Mouse (Mus musculus) embryonic facial prominence, embryonic 15.5 days (tissue): ENCODE measurements at regions not wholly inside any gene's neighbourhood (a gene's known extent, or its start where the extent isn't known, plus 50 kb on each side); places are given as distances from the start of the nearest gene placed in this dataset.

Experiments
- ATAC-seq: fragments of 200-750 bp; cut with Nextera tagmentation; 2 replicates; pipeline ENCODE4 v1.8.0; 2017; ENCODE audit warnings: low read depth, moderate TSS enrichment; ENCODE audit not compliant: insufficient number of reproducible peaks, low FRiP score, low TSS enrichment
- H3K27ac ChIP-seq: fragments of 300-500 bp; sonication (generic); replicated peaks from 2 replicates; pipeline ENCODE4 v1.5.1; 2015; ENCODE audit warnings: mild to moderate bottlenecking, inconsistent platforms
- H3K27me3 ChIP-seq: fragments of 300-500 bp; sonication (generic); 2 replicates; pipeline ENCODE4 v1.6.1; 2015; ENCODE audit warnings: inconsistent platforms
- H3K36me3 ChIP-seq: fragments of 300-500 bp; sonication (generic); 2 replicates; pipeline ENCODE4 v1.6.1; 2015; ENCODE audit warnings: mild to moderate bottlenecking, inconsistent platforms
- H3K4me1 ChIP-seq: fragments of 300-500 bp; sonication (generic); 2 replicates; pipeline ENCODE4 v1.6.1; 2015; ENCODE audit warnings: inconsistent platforms
- H3K4me2 ChIP-seq: fragments of 300-500 bp; sonication (generic); replicated peaks from 2 replicates; pipeline ENCODE4 v1.6.1; 2015; ENCODE audit warnings: mild to moderate bottlenecking, inconsistent platforms
- H3K4me3 ChIP-seq: fragments of 300-500 bp; sonication (generic); replicated peaks from 2 replicates; pipeline ENCODE4 v1.5.1; 2015; ENCODE audit warnings: mild to moderate bottlenecking, inconsistent platforms
- H3K9ac ChIP-seq: fragments of 300-500 bp; sonication (generic); 2 replicates; pipeline ENCODE4 v1.6.1; 2015; ENCODE audit warnings: inconsistent platforms
- H3K9me3 ChIP-seq: fragments of 300-500 bp; sonication (generic); replicated peaks from 2 replicates; pipeline ENCODE4 v1.6.1; 2016; ENCODE audit warnings: inconsistent platforms
- WGBS: fragments of 180-500 bp; shearing (Covaris S2); methylation state at CpG from one replicate; pipeline ENCODE4 v1.1.7; 2015; 5-methylcytosine and 5-hydroxymethylcytosine counted together

GRCm38 (mm10) chr14:72819037-72819436, 109.2 kb upstream of the Fndc3a start:
- Histone ChIP-seq H3K4me2 (no peak overlapping the region), H3K27me3 (no peaks in the 10 kb centered on the region), H3K4me3 (no peak overlapping the region), H3K9me3 (no peaks in the 10 kb centered on the region), H3K9ac (no peak overlapping the region), H3K36me3 (no peaks in the 10 kb centered on the region), H3K27ac (no peak overlapping the region), H3K4me1 (no peaks in the 10 kb centered on the region)
- WGBS: 95% methylated on average over 4 of the region's 4 CpGs
- ATAC-seq: no peak

- Histone ChIP-seq H3K9ac (no peak overlapping the region), H3K4me1 (no peaks in the 10 kb centered on the region), H3K27me3 (no peaks in the 10 kb centered on the region), H3K27ac (no peak overlapping the region), H3K36me3 (no peaks in the 10 kb centered on the region), H3K4me3 (no peak overlapping the region), H3K9me3 (no peaks in the 10 kb centered on the region), H3K4me2 (no peak overlapping the region)
- 90% methylated on average over 5 of the region's 5 CpGs for WGBS
- no peak for ATAC-seq
These were observed 108.0 kb upstream of the Fndc3a start for GRCm38 (mm10) chr14:72817764-72818163.

DNA sequence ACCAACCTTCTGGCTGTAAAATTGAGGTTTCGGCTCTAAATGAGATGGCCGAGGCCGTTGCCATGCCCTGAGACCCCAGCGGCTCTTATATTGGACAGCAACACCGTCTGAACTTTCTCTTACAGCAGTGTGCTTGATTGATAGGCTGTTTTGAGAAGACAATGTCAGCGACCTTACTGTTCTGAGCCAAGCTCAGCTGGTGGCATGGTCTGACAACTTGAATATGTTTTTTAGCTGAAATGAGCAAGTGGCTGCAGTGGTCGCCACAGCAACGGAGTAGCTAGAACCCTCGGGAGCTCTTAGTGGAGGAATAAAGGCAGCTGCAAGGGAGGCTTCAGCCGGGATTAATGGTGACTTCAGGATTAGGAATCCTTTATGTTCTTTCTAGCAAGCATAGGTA, 107.0 kb upstream of the Fndc3a start:
- Histone ChIP-seq H3K4me2 (no peak overlapping the region), H3K27me3 (no peaks in the 10 kb centered on the region), H3K9ac (no peak overlapping the region), H3K27ac (no peak overlapping the region), H3K36me3 (no peaks in the 10 kb centered on the region), H3K9me3 (no peaks in the 10 kb centered on the region), H3K4me1 (no peaks in the 10 kb centered on the region), H3K4me3 (no peak overlapping the region)
- WGBS: 39% methylated on average over 10 of the region's 10 CpGs
- no peak for ATAC-seq

DNA sequence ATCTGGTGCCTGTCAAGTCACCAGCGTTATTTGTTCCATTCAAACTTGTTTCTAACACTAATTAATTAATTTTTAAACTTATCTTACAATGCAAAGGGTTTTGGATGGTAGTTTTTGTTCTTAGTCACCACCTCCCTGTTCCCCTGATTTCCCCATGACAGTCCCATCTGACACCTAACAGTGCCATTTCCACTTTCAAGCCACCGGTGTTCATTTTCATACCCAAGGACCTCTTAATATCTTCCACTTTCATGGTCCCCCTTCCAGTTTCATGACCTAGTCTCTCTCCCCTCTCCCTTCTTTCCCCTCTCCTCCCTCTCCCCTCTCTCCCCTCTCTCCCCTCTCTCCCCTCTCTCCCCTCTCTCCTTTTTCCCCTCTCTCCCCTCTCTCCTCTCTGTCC, 99.3 kb upstream of the Fndc3a start:
- no peak overlapping the region for H3K27ac ChIP-seq
- no peaks in the 10 kb centered on the region for H3K4me1 ChIP-seq
- H3K36me3 ChIP-seq: no peaks in the 10 kb centered on the region
- H3K9ac ChIP-seq: no peak overlapping the region
- WGBS: 69% methylated on average over 2 of the region's 2 CpGs
- no peak overlapping the region for H3K4me2 ChIP-seq
- H3K27me3 ChIP-seq: no peaks in the 10 kb centered on the region
- ATAC-seq: no peak
- H3K9me3 ChIP-seq: no peaks in the 10 kb centered on the region
- no peak overlapping the region for H3K4me3 ChIP-seq

- H3K27ac ChIP-seq: no peak overlapping the region
- H3K4me1 ChIP-seq: no peaks in the 10 kb centered on the region
- H3K36me3 ChIP-seq: no peaks in the 10 kb centered on the region
- H3K4me2 ChIP-seq: no peak overlapping the region
- H3K9me3 ChIP-seq: no peaks in the 10 kb centered on the region
- ATAC-seq: no peak
- H3K4me3 ChIP-seq: no peak overlapping the region
- no peak overlapping the region for H3K9ac ChIP-seq
- no peaks in the 10 kb centered on the region for H3K27me3 ChIP-seq
- WGBS: 78% methylated on average over 3 of the region's 3 CpGs
These were observed 98.1 kb upstream of the Fndc3a start for GRCm38 (mm10) chr14:72807947-72808346.

- Histone ChIP-seq H3K9ac (no peak overlapping the region), H3K4me3 (no peak overlapping the region), H3K36me3 (no peaks in the 10 kb centered on the region), H3K4me1 (no peaks in the 10 kb centered on the region), H3K27me3 (no peaks in the 10 kb centered on the region), H3K27ac (no peak overlapping the region), H3K9me3 (no peaks in the 10 kb centered on the region), H3K4me2 (no peak overlapping the region)
- no peak for ATAC-seq
- 80% methylated on average over 7 of the region's 7 CpGs for WGBS
These were observed 97.5 kb upstream of the Fndc3a start for GRCm38 (mm10) chr14:72807286-72807685.

DNA sequence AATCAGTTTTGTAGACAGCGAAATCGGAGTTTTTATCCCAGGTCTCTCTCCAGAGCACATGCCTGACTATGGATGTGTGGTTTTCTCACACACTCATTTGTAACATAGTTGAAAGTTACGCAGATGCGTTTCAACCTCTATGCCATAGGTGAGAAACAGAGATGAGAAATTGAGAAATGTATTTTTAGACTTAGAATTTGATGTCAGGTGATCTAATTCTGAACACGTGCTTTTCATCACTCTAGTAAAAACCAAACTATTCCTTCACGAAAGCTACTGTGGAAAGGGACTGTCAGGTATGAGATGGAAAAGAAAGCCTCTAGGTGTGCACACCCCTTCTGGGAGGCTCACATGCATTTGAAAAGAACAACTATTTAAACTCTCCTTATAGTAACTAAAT, 96.8 kb upstream of the Fndc3a start:
- no peaks in the 10 kb centered on the region for H3K27me3 ChIP-seq
- no peaks in the 10 kb centered on the region for H3K4me1 ChIP-seq
- no peak overlapping the region for H3K4me2 ChIP-seq
- no peak overlapping the region for H3K4me3 ChIP-seq
- 93% methylated on average over 6 of the region's 6 CpGs for WGBS
- H3K36me3 ChIP-seq: no peaks in the 10 kb centered on the region
- no peak for ATAC-seq
- H3K9ac ChIP-seq: no peak overlapping the region
- H3K9me3 ChIP-seq: no peaks in the 10 kb centered on the region
- no peak overlapping the region for H3K27ac ChIP-seq

DNA sequence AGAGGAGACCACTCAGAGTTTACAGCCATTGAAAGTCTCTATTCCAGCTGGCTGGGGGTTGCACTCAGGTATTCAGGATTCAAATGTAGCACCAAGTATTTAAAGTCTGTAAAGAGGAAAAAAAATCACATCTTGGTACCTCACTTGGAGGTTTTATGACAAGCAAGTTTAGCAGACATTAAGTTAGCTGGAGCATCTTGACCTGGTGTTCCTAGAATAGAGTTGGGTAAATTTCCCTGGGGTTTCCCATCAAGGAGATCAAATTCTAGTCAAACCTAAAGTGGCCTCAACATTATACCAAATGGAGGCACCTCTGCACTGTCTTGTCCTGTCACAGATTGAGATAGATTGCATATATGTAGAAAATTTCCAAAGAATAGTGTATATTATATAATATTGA, 93.8 kb upstream of the Fndc3a start:
- Histone ChIP-seq H3K36me3 (no peaks in the 10 kb centered on the region), H3K9me3 (no peaks in the 10 kb centered on the region), H3K9ac (no peak overlapping the region), H3K4me2 (no peak overlapping the region), H3K4me3 (no peak overlapping the region), H3K27me3 (no peaks in the 10 kb centered on the region), H3K27ac (no peak overlapping the region), H3K4me1 (no peaks in the 10 kb centered on the region)
- ATAC-seq: no peak

- no peak overlapping the region for H3K9ac ChIP-seq
- H3K27me3 ChIP-seq: no peaks in the 10 kb centered on the region
- WGBS: 80% methylated on average over 3 of the region's 3 CpGs
- H3K27ac ChIP-seq: no peak overlapping the region
- H3K4me1 ChIP-seq: no peaks in the 10 kb centered on the region
- no peak overlapping the region for H3K4me2 ChIP-seq
- H3K9me3 ChIP-seq: no peaks in the 10 kb centered on the region
- ATAC-seq: no peak
- H3K36me3 ChIP-seq: no peaks in the 10 kb centered on the region
- H3K4me3 ChIP-seq: no peak overlapping the region
These were observed 80.9 kb upstream of the Fndc3a start for GRCm38 (mm10) chr14:72790654-72791053.

DNA sequence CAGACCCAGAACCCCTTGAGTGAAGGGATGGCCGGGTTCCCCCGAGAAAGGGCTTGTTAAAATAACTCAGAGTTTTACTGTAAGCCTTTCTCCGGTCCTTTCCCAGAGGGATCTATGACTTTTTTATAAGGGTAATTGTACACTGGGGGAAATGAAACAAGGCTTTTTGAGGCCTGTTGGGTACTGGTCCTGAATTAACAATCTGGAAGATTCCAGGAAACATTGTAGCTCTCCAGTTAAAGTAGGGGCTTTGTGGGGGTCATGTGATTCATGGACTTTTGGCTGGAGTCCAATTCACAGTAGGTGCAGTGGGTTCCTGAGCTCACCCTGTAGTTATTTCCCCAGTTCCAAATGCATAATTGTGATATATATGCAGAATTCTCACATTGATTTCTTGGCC, 77.1 kb upstream of the Fndc3a start:
- Histone ChIP-seq H3K27me3 (no peaks in the 10 kb centered on the region), H3K4me3 (no peak overlapping the region), H3K4me1 (no peaks in the 10 kb centered on the region), H3K27ac (no peak overlapping the region), H3K9me3 (no peaks in the 10 kb centered on the region), H3K4me2 (no peak overlapping the region), H3K9ac (no peak overlapping the region), H3K36me3 (no peaks in the 10 kb centered on the region)
- no peak for ATAC-seq
- WGBS: 74% methylated on average over 3 of the region's 3 CpGs

- Histone ChIP-seq H3K4me2 (no peak overlapping the region), H3K4me1 (no peaks in the 10 kb centered on the region), H3K27me3 (no peaks in the 10 kb centered on the region), H3K36me3 (no peaks in the 10 kb centered on the region), H3K27ac (no peak overlapping the region), H3K9me3 (no peaks in the 10 kb centered on the region), H3K9ac (no peak overlapping the region), H3K4me3 (no peak overlapping the region)
- ATAC-seq: 0 out of 2 replicates have a peak, but pooled peaks have one; percentile 29
- WGBS: 44% methylated on average over 9 of the region's 9 CpGs
These were observed 73.4 kb upstream of the Fndc3a start for GRCm38 (mm10) chr14:72783248-72783647.

GRCm38 (mm10) chr14:72779446-72779845, 69.6 kb upstream of the Fndc3a start:
- H3K4me1 ChIP-seq: no peaks in the 10 kb centered on the region
- H3K27me3 ChIP-seq: no peaks in the 10 kb centered on the region
- no peak overlapping the region for H3K4me3 ChIP-seq
- no peaks in the 10 kb centered on the region for H3K9me3 ChIP-seq
- H3K36me3 ChIP-seq: no peaks in the 10 kb centered on the region
- 81% methylated on average over 4 of the region's 4 CpGs for WGBS
- no peak overlapping the region for H3K9ac ChIP-seq
- ATAC-seq: no peak
- no peak overlapping the region for H3K4me2 ChIP-seq
- no peak overlapping the region for H3K27ac ChIP-seq
